Mouse (Mus musculus): ENCODE measurements at regions not wholly inside any gene's neighbourhood (a gene's known extent, or its start where the extent isn't known, plus 50 kb on each side); places are given as distances from the start of the nearest gene placed in this dataset.

DNA sequence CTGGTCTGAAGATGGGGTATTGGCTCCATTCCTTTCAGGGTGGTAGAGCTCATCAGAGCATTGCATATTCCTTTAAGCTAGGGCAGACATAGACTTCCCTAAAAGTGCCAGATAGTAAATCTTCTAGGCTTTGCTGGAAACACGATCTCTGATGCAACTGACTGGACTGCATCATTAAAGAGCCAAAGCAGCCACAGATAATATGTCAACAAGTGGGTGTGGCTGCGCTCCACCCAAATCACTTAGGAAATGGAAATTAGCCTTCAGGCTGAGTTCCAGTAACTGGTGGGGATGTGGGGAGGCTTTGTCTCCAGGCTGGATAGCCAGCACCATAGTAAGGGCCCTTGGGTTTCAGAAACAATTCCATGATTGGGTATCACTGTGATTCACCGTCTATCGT is 97.3 kb upstream of the Gm12728 start:
- Histone ChIP-seq H3K4me1 (ENCODE audit: control insufficient read depth, insufficient read depth, low read length) (no peaks in the 10 kb centered on the region), H3K27ac (ENCODE audit: low read length) (no peak overlapping the region), H3K36me3 (ENCODE audit: control insufficient read depth, insufficient read depth, low read length) (no peaks in the 10 kb centered on the region), H3K9ac (ENCODE audit: low read depth, low read length) (no peak overlapping the region), H3K27me3 (ENCODE audit: control insufficient read depth, insufficient read depth, low read depth, low read length) (no peaks in the 10 kb centered on the region), H3K4me3 (ENCODE audit: low read depth, low read length) (no peak overlapping the region), H3K9me3 (replicated peaks; ENCODE audit: control insufficient read depth, low read length, poor library complexity, severe bottlenecking) (no peaks in the 10 kb centered on the region), H3K4me2 (ENCODE audit: low read length) (no peak overlapping the region)
- 95% methylated on average over 4 of the region's 4 CpGs for WGBS
- ATAC-seq, result no peak

DNA sequence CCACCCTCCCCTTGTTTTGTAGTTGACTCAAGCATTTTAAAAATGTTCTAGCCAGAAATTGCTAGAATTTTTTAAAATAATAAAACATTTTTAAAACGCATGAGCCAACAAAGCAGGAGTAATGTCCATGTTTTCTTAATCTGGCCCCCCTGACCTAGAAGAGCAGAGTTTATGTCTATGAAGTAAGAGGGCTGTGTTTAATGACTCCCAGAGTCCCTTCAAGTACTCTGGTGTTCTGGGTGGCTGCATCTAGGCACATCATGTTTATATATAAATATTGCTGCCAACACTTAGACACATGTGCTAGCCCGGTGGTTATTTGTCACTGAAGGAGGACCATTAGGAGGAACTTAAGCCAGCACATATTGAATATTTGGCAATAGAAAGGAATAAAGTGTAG is 93.8 kb upstream of the Gm12728 start:
- Histone ChIP-seq H3K4me2 (ENCODE audit: low read length) (no peak overlapping the region), H3K4me3 (ENCODE audit: low read depth, low read length) (no peak overlapping the region), H3K36me3 (ENCODE audit: control insufficient read depth, insufficient read depth, low read length) (no peaks in the 10 kb centered on the region), H3K4me1 (ENCODE audit: control insufficient read depth, insufficient read depth, low read length) (no peaks in the 10 kb centered on the region), H3K27me3 (ENCODE audit: control insufficient read depth, insufficient read depth, low read depth, low read length) (no peaks in the 10 kb centered on the region), H3K9ac (ENCODE audit: low read depth, low read length) (no peak overlapping the region), H3K9me3 (replicated peaks; ENCODE audit: control insufficient read depth, low read length, poor library complexity, severe bottlenecking) (no peaks in the 10 kb centered on the region), H3K27ac (ENCODE audit: low read length) (no peak overlapping the region)
- 93% methylated on average over 2 of the region's 2 CpGs for WGBS
- no peak for ATAC-seq

DNA sequence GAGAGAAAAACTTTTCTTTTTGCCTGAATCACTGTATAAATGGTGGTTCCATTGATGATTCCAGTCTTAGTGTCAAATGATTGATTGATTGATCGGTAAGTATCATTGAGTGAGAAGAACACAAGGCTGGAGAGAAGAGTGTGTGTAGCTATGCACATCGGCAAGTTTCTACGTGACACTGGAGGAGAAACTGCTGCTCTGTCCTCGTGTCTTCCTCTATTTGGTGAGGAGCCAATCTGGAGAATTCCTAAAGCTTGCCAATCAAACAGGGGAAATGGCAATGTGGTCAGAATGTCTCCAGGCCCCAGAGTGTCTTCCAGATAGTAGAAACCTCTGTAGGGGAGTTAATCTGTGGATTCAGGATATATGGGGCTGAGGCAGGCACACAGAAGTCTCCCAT is 92.5 kb upstream of the Gm12728 start:
- no peaks in the 10 kb centered on the region for H3K27me3 ChIP-seq (ENCODE audit: control insufficient read depth, insufficient read depth, low read depth, low read length)
- no peak overlapping the region for H3K4me2 ChIP-seq (ENCODE audit: low read length)
- H3K4me1 ChIP-seq (ENCODE audit: control insufficient read depth, insufficient read depth, low read length), result no peaks in the 10 kb centered on the region
- WGBS, result 97% methylated on average over 4 of the region's 4 CpGs
- no peak for ATAC-seq
- no peaks in the 10 kb centered on the region for H3K36me3 ChIP-seq (ENCODE audit: control insufficient read depth, insufficient read depth, low read length)
- H3K9ac ChIP-seq (ENCODE audit: low read depth, low read length), result no peak overlapping the region
- H3K4me3 ChIP-seq (ENCODE audit: low read depth, low read length), result no peak overlapping the region
- no peaks in the 10 kb centered on the region for H3K9me3 ChIP-seq (replicated peaks; ENCODE audit: control insufficient read depth, low read length, poor library complexity, severe bottlenecking)
- H3K27ac ChIP-seq (ENCODE audit: low read length), result no peak overlapping the region

- H3K4me3 ChIP-seq (ENCODE audit: low read depth, low read length), result no peak overlapping the region
- no peak for ATAC-seq
- H3K4me2 ChIP-seq (ENCODE audit: low read length), result no peak overlapping the region
- H3K27me3 ChIP-seq (ENCODE audit: control insufficient read depth, insufficient read depth, low read depth, low read length), result no peaks in the 10 kb centered on the region
- H3K4me1 ChIP-seq (ENCODE audit: control insufficient read depth, insufficient read depth, low read length), result no peaks in the 10 kb centered on the region
- H3K9me3 ChIP-seq (replicated peaks; ENCODE audit: control insufficient read depth, low read length, poor library complexity, severe bottlenecking), result no peaks in the 10 kb centered on the region
- H3K36me3 ChIP-seq (ENCODE audit: control insufficient read depth, insufficient read depth, low read length), result no peaks in the 10 kb centered on the region
- 53% methylated on average over 3 of the region's 3 CpGs for WGBS
- no peak overlapping the region for H3K27ac ChIP-seq (ENCODE audit: low read length)
- H3K9ac ChIP-seq (ENCODE audit: low read depth, low read length), result no peak overlapping the region
Measured at GRCm38 (mm10) chr4:105702036-105702435, 87.6 kb upstream of the Gm12728 start.

- WGBS, result 85% methylated on average over 3 of the region's 3 CpGs
- H3K27me3 ChIP-seq (ENCODE audit: control insufficient read depth, insufficient read depth, low read depth, low read length), result no peaks in the 10 kb centered on the region
- H3K36me3 ChIP-seq (ENCODE audit: control insufficient read depth, insufficient read depth, low read length), result no peaks in the 10 kb centered on the region
- no peak overlapping the region for H3K4me2 ChIP-seq (ENCODE audit: low read length)
- H3K9ac ChIP-seq (ENCODE audit: low read depth, low read length), result no peak overlapping the region
- H3K4me3 ChIP-seq (ENCODE audit: low read depth, low read length), result no peak overlapping the region
- H3K9me3 ChIP-seq (replicated peaks; ENCODE audit: control insufficient read depth, low read length, poor library complexity, severe bottlenecking), result no peaks in the 10 kb centered on the region
- ATAC-seq, result no peak
- H3K4me1 ChIP-seq (ENCODE audit: control insufficient read depth, insufficient read depth, low read length), result no peaks in the 10 kb centered on the region
- no peak overlapping the region for H3K27ac ChIP-seq (ENCODE audit: low read length)
Measured at GRCm38 (mm10) chr4:105703408-105703807, 86.3 kb upstream of the Gm12728 start.

DNA sequence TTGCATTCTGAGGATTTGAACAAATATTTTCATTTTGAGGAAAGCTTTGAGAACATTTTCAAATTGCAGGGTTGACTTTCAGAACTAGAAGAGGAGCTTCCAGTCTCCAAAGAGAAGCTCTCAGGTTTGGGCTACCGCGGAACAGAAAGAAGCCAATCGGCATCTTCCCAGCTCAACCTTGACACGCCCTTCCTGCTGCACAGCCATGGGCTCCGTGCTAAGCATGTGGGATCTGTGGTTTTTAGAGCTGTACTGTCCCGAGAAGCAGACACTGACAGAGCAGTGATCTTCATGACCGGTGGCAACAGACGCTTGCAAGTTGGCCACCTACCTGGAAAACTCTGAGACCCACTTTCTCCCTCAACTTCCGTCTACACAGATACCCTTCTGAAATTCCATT is 85.4 kb upstream of the Gm12728 start:
- ATAC-seq, result no peak
- WGBS, result 91% methylated on average over 9 of the region's 9 CpGs
- Histone ChIP-seq H3K4me3 (ENCODE audit: low read depth, low read length) (no peak overlapping the region), H3K4me2 (ENCODE audit: low read length) (no peak overlapping the region), H3K27ac (ENCODE audit: low read length) (no peak overlapping the region), H3K4me1 (ENCODE audit: control insufficient read depth, insufficient read depth, low read length) (no peaks in the 10 kb centered on the region), H3K9ac (ENCODE audit: low read depth, low read length) (no peak overlapping the region), H3K36me3 (ENCODE audit: control insufficient read depth, insufficient read depth, low read length) (no peaks in the 10 kb centered on the region), H3K9me3 (replicated peaks; ENCODE audit: control insufficient read depth, low read length, poor library complexity, severe bottlenecking) (no peaks in the 10 kb centered on the region), H3K27me3 (ENCODE audit: control insufficient read depth, insufficient read depth, low read depth, low read length) (no peaks in the 10 kb centered on the region)

DNA sequence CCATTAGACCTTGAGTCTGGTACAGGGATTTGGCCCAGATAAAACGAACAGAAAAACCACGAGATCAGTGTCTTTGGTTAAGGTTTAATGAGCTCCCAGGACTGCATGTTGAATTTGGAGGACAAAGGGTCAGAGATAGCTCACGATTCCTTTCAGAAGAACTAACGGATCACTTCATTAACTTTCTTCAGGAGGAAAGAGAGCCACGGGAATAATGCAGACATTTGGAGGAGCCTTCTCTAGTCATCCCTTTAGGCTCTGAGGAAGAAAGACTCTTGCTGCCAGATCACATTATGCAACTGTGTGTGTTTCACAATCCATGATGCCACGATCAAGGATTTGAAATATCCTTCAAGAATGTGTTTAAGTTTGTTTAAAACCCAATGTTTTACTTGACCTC is 83.7 kb upstream of the Gm12728 start:
- H3K27me3 ChIP-seq (ENCODE audit: control insufficient read depth, insufficient read depth, low read depth, low read length), result no peaks in the 10 kb centered on the region
- no peak overlapping the region for H3K9ac ChIP-seq (ENCODE audit: low read depth, low read length)
- H3K4me3 ChIP-seq (ENCODE audit: low read depth, low read length), result no peak overlapping the region
- H3K9me3 ChIP-seq (replicated peaks; ENCODE audit: control insufficient read depth, low read length, poor library complexity, severe bottlenecking), result no peaks in the 10 kb centered on the region
- H3K4me1 ChIP-seq (ENCODE audit: control insufficient read depth, insufficient read depth, low read length), result no peaks in the 10 kb centered on the region
- no peak for ATAC-seq
- no peak overlapping the region for H3K27ac ChIP-seq (ENCODE audit: low read length)
- no peak overlapping the region for H3K4me2 ChIP-seq (ENCODE audit: low read length)
- no peaks in the 10 kb centered on the region for H3K36me3 ChIP-seq (ENCODE audit: control insufficient read depth, insufficient read depth, low read length)
- WGBS, result 43% methylated on average over 6 of the region's 6 CpGs

DNA sequence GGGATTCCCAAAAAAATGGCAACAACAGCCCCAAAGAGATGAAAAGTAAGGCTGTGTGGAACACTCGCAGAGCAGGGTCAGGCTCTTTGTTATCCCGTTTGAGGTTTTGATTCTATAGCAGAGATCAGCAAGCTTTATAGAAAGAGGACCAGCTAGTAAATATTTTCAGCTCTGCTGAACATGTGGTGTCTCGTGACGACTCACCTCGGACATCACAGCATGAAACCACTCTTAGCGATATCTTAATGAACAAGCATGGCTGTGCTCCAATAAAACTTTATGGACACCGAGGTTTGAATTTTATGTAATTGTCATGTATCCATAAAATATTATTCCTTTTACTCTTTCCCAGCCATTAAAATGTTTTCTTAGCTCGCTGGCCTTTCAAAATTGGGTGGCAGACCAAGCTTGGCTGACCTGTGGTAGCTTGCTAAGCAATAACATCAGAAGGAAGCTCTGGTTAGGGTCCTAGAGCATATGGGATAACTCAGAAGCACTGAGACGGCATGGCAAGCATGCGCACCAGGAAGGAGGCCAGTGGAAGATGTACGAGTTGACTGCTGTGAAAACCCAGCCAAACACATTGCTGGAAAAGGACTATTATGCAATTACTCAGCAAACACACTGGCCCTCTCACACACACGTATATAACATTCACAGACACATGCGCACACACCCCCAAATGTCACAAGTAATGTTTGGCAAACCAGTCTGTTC is 81.4 kb upstream of the Gm12728 start:
- Histone ChIP-seq H3K27ac (ENCODE audit: low read length) (no peak overlapping the region), H3K9ac (ENCODE audit: low read depth, low read length) (no peak overlapping the region), H3K9me3 (replicated peaks; ENCODE audit: control insufficient read depth, low read length, poor library complexity, severe bottlenecking) (0 out of 2 replicates have a peak, but pooled peaks cover under 1% of the 10 kb centered on the region), H3K27me3 (ENCODE audit: control insufficient read depth, insufficient read depth, low read depth, low read length) (no peaks in the 10 kb centered on the region), H3K4me1 (ENCODE audit: control insufficient read depth, insufficient read depth, low read length) (no peaks in the 10 kb centered on the region), H3K36me3 (ENCODE audit: control insufficient read depth, insufficient read depth, low read length) (no peaks in the 10 kb centered on the region), H3K4me3 (ENCODE audit: low read depth, low read length) (no peak overlapping the region), H3K4me2 (ENCODE audit: low read length) (no peak overlapping the region)
- 77% methylated on average over 13 of the region's 13 CpGs for WGBS
- ATAC-seq, result no peak

DNA sequence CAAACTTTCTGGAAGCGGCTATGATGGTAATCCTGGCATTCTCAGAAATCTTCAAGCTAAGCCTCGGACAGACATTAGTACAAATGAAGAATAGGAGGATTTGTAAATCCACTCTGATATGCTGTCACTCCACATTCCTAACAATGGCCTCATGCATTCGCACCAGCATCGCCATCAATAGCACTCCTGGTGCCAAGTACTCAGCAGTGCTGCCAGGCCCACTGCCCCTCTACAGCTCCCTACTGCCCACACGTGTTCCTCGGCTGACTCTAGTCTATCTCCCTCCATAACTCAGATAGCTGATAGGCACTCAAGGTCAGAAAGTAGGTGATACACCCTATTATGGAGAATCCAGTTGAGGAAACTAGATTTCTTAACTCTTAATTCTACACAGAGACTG is 75.7 kb upstream of the Gm12728 start:
- no peak for ATAC-seq

More for the DNA sequence above, 75.7 kb upstream of the Gm12728 start:
- H3K4me2 ChIP-seq (ENCODE audit: low read length), result no peak overlapping the region
- WGBS, result 85% methylated on average over 6 of the region's 6 CpGs
- no peaks in the 10 kb centered on the region for H3K4me1 ChIP-seq (ENCODE audit: control insufficient read depth, insufficient read depth, low read length)
- H3K4me3 ChIP-seq (ENCODE audit: low read depth, low read length), result no peak overlapping the region
- peaks cover 2% of the 10 kb centered on the region; the same call in 1 of the 2 replicates for H3K9me3 ChIP-seq (replicated peaks; ENCODE audit: control insufficient read depth, low read length, poor library complexity, severe bottlenecking)
- no peaks in the 10 kb centered on the region for H3K27me3 ChIP-seq (ENCODE audit: control insufficient read depth, insufficient read depth, low read depth, low read length)
- H3K36me3 ChIP-seq (ENCODE audit: control insufficient read depth, insufficient read depth, low read length), result no peaks in the 10 kb centered on the region
- no peak overlapping the region for H3K27ac ChIP-seq (ENCODE audit: low read length)
- H3K9ac ChIP-seq (ENCODE audit: low read depth, low read length), result no peak overlapping the region
